Mouse (Mus musculus) left cerebral cortex, postnatal 25 days (tissue): ENCODE measurements around the gene Ahdc1. TPM values are rescaled to one million over a fixed set of nuclear protein-coding genes. Genes with fewer than 3 reads are reported as not detected.
A peak's percentile ranks its signal among the peaks of the same experiment; 100 is the strongest.

Source experiments
- DNase-seq, 2 experiments: peaks; one replicate each; pipeline ENCODE4 v3.0.0; 2022; ENCODE audit warnings: low spot score in 2 of 2, mixed read lengths in 1 of 2
- intact Hi-C: fragments of 180-260 bp; cut with DNase I; formaldehyde crosslinking; loops from one replicate; pipeline ENCODE4 v1.15.1; 2025
- total RNA-seq, 2 experiments: library from RNA; stranded (reverse); gene quantifications; 2 replicates each; pipeline ENCODE4 v1.2.3; 2021

Gene Ahdc1
- total RNA-seq, 2 experiments from 2014 or later, result 88.2 to 97.6 TPM

DNA sequence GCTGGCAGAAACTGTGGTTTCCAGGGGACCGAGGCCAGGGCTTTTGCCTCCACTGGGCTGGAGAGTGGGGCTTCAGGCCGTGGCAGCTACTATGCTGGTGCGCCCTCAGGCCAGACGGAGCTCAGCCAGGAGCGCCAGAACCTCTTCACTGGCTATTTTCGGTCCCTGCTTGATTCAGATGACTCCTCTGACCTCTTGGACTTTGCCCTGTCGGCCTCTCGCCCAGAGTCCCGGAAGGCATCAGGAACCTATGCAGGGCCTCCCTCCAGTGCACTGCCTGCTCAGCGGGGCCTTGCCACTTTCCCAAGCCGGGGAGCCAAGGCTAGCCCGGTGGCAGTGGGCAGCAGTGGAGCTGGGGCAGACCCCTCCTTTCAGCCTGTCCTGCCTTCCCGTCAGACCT is 52.7 kb downstream of the Ahdc1 start:
- no peak for DNase-seq
- intact Hi-C loops, result no loop called here

DNA sequence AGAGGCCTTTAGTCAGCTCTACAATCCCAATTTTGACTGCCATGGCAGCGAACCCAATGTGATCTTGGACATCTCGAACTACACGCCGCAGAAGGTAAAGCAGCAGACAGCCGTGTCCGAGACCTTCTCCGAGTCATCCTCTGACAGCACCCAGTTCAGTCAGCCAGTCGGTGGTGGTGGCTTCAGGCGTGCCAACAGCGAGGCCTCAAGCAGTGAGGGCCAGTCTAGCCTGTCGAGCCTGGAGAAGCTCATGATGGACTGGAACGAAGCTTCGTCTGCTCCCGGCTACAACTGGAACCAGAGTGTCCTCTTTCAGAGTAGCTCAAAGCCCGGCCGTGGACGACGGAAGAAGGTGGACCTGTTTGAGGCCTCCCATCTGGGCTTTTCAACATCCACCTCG is 53.7 kb downstream of the Ahdc1 start:
- intact Hi-C loops, result no loop called here
- no peak for DNase-seq

DNA sequence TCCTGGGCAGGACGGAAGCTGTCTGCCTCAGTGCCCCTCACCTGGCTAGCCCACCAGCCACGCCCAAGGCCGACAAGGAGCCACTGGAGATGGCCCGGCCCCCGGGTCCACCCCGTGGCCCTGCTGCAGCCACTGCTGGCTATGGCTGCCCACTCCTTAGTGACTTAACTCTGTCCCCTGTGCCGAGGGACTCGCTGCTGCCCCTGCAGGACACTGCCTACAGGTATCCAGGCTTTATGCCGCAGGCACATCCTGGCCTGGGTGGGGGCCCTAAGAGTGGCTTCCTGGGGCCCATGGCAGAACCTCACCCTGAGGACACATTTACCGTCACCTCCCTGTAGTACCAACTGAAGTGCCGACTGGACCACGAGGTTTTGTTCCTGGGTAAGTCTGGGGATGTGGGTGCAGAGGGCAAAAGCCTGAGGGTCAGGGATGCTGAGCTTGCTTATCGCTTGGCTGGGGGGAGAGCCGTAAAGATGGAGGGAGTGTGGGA is 54.9 kb downstream of the Ahdc1 start:
- intact Hi-C loops, result no loop called here
- DNase-seq, result no peak

DNA sequence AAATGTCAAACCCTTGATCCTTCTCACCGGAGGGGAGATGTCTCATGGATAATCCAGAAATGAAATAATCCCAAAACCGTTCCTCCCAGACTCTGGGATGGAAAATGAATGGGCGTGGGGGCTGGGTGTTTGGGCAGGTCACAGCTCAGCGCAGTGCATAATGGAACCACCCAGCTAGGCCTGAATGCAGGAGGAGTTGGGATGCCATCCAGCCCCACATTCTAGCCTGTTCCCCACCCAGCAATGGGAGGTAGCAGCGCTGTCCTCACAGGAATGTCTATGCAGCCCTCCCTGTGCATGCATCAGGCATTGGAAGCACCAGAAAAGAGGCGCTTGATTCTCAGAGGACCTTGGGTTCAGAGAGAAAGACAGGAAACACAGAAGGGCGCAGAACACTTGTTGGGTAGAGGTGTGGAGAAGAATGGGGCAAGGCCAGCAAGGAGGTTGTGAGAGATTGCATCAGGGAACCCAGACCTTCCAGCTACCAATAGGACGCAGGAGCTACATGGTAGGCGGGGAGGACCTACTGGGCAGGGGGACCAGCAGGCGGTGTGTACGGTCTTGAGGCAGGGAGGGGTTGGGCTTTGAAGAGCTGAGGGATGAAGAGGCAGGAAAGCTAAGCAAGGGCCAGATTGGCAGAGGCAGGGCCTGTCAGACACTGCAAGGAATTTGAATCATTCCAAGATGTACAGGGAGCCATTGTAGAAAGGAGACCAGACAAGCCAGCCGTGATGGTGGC is 57.5 kb downstream of the Ahdc1 start:
- DNase-seq, result no peak
- intact Hi-C loops, result no loop called here

DNA sequence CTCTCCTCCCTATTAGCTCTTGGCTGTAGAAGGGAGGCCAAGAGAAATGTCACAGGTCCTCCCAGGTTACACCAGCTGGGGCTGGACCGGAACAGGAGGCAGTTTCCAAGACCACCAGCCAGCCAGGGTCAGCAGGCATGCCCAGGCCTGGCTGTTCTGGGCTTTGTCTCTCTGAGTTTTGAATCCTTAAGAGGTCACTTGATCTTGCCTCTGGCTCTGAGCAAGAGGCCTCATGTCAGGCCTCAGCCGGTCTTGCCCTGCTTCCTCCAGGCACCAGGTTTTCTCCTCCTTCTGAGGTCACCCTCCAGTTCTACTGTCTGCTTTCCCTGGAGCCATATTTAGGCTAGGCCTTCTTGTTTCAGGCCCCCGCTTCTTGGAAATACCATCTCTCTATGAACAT is 59.3 kb downstream of the Ahdc1 start:
- DNase-seq, result no peak
- intact Hi-C loops, result no loop called here

DNA sequence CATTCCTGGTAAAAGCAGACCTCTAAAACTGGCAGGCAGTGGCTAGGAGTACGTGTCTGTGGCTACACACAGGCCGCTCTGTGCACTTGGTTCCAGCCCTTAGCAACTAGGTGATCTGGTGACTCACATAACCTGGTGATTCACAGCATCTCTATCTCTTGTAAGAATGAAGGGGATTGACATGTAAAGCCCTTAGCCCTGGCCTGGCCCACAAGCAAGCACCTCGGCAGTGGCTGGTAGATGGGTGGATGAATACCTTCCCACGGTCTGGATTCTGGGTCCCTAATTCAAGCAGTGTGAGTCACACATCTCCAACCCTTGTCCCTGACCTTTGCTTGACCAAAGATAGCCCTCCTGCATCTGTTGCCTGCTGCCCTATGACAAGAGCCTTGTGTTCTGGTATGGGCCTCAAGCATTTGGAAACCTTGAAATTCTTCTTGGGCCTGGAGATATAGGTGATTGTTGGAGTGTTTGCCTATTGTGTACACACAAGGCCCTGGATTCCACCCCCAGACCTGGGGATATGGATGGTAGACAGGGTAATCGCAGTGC is 59.8 kb downstream of the Ahdc1 start:
- no peak for DNase-seq
- intact Hi-C loops, result no loop called here

DNA sequence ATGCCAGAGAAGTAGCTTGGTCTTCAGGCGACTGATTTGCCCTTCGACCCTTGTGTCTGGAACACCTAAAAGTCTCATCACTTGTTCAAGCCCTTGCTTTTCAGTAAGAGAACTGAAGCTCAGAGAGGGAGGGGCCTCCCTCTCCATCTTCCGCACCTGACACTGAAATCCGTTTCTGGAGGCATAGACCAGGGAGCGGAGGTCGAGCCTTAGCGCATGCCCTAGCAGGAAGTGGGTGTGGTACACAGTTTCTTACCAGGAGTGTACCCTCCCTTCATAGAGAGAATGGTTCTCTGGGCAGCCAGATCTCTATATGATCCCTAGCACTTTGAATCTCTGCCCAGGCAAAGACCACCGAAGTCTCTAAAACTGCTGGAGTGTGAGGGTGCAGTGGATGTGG is 62.1 kb downstream of the Ahdc1 start:
- DNase-seq, result no peak
- intact Hi-C loops, result no loop called here

DNA sequence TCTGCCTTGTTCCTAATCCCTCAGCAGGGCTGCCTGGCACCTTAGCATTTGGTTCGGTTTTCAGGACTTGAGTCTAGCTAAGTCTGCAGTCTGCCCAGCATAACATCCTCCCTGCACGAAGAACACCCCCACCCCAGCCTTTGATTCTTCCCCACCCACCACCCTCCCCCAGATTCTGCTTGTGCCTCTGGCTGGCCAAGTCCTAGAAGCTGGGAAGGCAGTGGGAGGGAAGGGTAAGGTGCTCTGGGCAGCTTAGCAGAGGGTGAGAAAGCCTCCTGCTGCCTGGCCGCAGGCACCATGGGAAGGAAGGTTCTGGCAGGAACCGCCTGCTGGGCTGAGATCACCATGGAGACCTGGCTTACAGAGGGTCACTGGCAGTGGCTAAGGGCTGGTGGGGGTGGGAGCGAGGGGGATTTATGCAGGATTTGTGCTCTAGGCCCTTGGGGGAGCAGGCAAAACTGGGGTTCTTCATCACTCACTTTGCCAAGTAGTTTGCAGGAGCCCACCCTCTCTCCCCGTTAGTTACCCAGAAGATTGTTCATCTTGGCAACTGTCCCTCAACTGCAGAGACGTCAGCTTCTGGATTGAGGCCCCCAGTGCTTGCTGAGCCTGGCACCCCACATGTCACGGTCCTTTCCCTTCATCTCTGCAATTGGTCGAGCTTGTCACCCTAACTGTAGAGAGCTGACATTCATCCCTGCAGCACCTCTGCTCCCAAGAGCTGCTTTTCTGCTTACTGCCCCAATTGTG is 63.2 kb downstream of the Ahdc1 start:
- intact Hi-C loops, result no loop called here

DNA sequence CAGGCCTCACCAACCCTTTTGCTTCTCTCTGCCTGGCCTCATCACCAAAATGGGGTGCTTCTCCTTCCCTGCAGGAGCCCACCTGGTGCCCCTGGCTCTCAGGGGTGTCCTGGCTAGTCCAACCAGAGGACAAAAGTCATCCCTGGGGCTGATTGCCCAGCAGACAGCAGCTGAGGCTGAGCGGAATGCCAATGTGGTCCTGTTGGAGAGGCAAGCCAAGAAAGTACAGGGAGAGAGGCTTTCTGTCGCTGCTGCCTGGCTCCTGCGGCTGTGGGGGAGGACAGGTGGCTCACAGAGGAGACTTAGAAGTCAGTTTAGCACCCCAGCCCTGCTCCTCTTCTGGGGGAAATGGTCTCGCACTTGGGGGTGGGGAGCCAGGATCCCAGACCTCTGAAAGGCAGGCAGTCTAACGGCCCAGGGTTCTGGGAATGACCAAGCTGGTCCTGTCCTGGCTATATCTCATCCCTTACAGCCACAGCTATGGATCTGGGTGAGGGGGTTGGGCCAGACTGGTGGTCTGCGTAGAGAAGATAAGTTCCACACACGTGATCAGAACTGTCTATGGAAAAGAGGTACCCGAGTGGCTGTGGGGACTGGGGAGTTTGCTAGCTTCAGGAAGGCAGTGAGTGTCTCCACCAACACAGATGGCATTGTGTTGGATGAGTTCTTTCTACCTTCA is 64.0 kb downstream of the Ahdc1 start:
- intact Hi-C loops, result no loop called here
- DNase-seq, result no peak

More for the DNA sequence above, 63.2 kb downstream of the Ahdc1 start:
- DNase-seq, result peak in 1 of 2 experiments; percentile 75

DNA sequence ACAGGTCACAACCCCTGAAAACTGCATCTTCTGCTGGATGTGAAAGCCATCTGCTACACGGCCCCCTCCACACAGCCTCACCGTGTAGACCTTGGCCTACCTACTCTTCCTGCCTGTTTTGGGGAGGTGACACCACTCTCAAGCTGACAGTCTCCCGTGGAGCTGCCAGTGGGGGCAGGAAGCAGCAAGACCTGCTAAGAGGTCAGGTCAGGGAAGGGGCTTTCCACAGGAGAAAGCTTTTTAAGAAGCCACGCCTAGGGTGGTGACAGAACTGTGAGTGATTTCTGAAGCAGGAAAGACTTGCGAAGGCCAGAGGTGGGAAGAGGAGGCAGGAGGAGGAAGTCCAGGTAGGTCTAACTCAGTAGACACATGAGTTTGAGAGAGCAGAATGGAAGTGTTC is 67.9 kb downstream of the Ahdc1 start:
- DNase-seq, result no peak
- intact Hi-C loops, result no loop called here

DNA sequence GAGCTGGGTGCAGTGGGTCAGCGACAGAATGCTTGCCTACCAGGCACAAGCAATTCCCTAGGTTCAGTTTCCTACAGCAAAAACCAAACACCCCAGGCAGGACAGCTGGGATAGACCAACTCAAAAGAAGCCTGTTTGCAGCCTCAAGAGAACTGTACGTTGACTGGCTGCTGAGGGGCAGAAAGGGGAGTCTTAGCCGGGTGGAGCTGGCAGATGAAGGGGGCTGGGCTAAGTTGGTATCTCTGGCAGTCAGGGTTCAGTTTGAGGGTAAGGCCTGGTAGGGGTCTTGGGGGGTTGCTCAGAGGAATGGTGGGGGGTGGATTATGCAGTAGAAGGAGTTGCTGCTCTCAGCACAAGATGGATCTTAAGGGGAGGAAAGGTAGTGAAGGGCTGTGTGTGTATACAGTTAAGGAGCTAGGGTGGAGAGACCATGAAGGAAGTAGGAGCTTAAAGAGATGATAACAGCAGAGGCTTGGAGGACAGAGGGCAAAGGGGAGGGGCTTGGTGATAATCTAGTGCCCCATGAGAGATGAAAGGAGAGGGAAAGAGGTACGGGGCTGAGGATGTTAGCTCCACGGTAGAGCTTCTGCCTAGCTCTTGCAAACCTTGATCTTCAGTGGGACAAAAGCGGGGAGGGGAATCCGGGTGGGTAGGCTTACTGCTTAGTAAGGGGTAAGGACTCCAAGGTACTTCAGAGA is 68.5 kb downstream of the Ahdc1 start:
- intact Hi-C loops, result no loop called here

DNA sequence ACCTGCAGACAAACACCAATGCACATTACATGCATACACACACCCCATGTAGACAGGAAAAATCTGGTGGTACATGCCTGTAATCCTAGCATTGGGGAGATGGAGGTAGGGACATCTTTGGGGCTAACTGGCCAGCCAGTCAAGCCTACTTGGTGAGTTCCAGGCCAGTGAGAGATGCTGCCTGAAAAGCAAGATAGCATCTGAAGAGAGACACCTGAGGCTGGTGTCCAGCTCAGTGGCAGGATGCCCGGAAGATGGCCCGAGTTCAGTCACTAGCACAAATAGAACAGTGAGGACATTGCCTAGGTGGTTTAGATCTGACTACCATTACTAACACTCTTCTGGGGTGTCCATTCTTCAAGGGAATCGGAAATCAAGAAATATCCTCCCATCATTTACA is 69.8 kb downstream of the Ahdc1 start:
- no peak for DNase-seq
- intact Hi-C loops, result no loop called here

More for the DNA sequence above, 68.5 kb downstream of the Ahdc1 start:
- DNase-seq, result no peak

DNA sequence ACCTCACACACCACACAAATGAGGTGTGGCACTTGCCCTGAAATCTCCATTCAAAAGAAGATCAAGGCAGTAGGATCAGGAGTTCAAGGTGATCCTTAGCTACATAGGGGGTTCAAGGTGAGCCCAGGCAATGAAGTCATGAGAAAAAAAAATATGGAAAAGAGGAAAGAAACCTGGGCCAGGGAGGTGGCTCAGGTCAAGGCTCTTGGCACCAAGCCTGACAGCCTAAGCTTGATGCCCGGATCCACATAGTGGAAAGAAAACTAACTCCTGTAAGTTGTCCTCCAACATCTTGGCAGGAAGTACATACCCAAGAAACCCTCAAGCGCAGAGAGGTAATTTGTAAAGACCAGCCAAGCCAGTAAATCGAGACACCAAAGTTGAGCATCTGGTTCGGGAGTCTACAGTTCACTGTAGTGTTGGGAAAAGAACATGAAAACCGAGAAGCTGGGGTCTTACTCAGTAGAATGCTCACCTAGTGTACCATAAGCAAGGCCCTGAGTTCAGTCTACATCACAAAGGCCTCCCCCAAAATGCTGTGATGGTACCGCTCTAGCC is 71.2 kb downstream of the Ahdc1 start:
- intact Hi-C loops, result no loop called here
- DNase-seq, result no peak

DNA sequence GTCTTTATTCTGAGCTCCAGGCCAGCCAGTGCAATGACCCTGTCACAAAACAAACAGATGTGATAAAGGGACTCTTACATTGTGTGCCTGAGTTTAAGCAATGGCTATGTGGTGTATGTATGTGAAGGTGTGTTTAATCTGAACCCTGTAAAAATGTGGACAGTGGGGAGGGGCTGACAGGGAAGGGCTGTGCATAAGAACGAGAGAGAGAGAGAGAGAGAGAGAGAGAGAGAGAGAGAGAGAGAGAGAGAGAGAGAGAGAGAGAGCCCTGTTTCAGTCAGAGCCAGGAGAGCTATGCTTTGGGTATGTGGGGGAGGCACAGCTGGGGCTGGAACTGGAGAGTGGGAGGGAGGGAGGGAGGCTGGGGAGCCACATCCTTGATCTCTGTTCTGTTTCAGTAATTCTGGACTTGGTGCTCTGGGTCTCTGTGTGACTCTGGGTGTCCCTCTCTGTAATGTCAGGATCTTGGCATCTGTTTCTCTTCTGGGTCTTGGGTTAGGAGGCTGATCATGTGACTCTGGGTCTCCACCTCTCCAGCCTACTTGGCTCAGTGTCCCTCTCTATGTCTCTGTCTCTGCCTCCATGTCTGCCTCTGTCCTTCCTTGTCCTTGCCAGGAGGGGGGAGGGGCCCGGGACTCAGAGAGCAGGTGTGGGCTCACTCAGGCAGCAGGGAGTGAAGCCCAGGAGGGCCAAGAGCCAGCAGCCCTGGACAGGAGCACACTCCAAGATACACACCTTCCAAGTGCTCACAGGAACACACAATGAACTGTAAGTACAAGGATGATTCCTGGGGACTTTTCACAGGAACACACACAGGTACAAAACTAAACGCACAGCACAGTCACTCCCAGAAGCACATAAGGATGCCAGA is 73.2 kb downstream of the Ahdc1 start:
- intact Hi-C loops, result no loop called here
- DNase-seq, result no peak

DNA sequence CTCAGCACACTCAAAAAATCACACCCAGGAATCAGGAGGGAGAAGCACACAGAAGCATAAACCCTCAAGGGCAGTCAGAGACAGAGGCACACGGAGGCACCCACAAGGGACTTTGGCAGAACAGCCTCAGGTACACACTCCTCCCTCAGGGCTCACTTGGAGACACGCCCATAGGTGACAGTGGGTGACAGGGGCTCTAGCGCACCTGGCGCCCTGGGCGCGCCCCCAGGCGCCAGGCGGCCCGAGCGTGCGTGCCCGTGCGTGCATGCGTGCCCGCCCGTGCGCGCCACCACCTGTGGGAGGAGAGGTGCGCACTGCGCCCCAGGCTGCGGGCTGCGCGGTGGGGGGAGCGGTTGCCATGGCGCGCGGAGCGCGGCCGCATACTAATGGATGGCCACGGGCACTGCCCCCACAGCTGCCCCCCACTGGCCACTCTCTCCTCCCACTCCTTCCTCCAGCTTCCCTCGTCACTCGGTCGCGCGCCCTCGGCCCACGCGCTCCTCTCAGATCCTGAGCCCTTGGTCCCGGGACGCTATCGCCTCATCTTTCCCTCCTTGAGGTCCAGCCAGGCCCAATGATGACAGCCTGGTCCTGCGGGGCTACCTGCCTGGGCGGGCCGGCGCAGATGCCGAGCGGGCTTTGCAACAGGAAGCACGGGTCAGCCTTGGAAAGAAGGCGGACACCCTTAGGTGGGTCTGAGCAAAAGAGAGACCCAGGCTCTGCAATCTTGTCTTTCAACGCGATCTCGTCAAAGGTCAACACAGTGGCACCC is 74.1 kb downstream of the Ahdc1 start:
- intact Hi-C loops, result no loop called here
- DNase-seq, result peak; percentile 69 to 73

DNA sequence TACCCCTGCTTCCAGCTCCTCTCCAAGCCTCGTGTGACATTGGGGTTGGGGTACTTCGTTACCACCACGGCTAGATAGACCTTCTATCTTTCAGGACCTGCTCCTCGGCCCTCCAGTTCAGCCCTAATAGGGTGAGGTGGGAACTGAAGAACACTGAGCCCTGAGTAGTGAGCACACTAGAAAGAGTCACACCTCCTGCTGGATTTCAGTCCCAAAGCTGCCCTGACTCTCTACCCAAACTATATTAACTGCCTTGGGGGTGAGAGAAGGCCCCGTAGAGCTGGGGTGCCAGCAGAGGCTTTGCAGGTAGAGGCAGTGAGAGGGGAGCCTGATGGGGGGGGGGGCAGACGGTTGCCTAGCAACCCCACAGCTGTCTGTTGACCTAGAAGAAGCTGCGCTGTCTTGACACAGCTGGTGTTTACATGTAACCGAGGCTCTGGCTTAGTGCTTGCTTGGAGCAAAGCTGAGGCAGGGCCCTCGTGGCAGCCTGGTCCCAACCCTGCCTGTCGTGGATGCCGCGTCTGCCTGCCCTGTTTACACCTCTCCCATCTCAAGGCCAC is 74.8 kb downstream of the Ahdc1 start:
- no peak for DNase-seq
- intact Hi-C loops, result no loop called here

DNA sequence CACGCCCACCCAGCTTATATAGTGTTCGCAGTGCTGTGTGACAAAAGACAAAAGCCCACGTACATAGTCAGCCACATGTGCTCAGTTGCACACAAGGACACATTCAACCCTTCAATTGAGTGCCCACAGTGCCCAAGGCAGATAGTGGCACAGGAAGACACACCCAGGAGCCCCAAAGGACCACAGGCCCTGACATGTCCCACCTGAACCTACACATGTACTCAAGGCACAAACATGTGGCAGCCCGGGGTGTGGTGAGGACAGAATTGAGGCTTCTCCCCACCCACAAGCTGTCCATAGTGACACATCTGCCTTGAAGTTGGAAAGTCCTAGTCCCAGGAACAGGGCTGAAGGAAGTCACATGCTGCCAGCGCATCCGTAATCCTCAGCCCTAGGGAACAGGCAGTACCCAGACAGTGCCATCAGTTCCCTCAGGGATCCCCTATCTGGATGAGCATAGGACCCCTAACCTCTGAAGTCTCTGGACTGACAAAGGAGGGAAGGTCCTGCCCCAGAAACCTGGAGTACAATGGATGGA is 76.2 kb downstream of the Ahdc1 start:
- intact Hi-C loops, result no loop called here

More for the DNA sequence above, 76.2 kb downstream of the Ahdc1 start:
- DNase-seq, result no peak
